Mouse (Mus musculus): ENCODE results near the gene Chchd1.

DNA sequence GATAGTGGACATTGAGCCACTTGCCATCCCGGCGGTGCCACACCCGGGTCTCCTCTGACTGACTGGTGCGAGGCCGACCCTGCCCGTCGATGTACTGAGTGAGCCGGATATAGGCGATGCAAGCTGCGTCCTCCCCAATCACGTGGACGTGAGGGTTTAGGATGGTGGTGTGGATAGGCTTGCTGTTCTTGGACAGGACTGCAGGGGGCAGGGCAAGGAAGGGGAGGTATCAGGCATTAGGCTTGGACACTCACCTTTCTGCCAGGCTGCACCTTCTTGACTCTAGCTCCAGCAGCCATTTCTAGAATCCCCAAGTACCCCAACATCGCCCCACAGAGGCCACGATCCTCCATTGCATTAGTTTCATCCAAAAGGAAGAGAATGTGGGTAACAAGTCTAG lies 34.5 kb downstream of the Chchd1 start:
- TF ChIP-seq CTCF (conservative IDR thresholded peaks at IDR 0.05; ENCODE audit: insufficient read depth, insufficient read length, low read depth, low read length): peak; percentile 89
- TF ChIP-seq POLR2A (IDR thresholded peaks at IDR 0.05; ENCODE audit: low read depth, low read length): no peak
